Mouse (Mus musculus) 3134 (cell line): ENCODE measurements around the gene Hoxc4.

ENCODE experiments used
- DNase-seq: peaks from one replicate; pipeline ENCODE4 v3.0.0-alpha.2; 2011; ENCODE audit warnings: low spot score; ENCODE audit not compliant: insufficient read length; ENCODE audit errors: extremely low read depth

The Hoxc4 gene

DNA sequence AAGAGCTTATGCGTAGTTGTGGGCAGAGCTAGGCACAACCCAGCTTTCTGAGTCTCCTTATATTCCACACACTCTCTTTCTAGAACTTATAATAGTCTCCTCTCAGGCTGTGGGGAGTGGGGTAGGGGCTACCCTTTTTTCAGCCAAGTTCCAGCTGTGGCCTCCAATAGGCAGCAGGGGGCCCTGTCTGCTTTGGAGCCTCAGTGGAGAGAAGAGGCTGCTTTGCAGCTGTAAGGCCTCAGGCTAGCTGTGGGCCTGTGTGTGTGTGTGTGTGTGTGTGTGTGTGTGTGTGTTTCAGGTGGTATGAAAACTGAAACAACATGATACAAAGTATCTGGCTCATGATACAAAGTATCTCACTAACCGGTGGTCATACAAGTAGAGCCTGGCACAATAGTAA is 58.9 kb downstream of the Hoxc4 start:
- no peak for DNase-seq

DNA sequence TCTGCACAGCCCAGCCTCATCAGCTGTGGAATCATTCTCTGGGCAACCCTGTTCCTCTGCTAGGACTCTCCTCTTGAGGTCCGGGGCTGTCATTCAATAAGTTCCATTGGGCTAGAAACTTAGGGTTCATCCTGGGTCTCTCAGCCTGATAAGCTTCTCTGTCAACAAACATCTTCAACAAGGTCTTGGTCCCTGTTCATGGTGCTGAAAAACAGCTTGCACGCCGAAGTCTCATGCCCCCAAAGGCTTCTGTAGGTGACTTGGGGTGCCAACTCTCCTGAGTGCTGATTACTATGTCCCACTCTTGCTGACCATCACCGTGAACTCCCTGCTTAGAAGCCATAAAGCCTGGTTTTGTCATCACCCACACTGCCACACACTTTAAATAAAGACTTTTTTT is 63.9 kb downstream of the Hoxc4 start:
- DNase-seq = no peak

DNA sequence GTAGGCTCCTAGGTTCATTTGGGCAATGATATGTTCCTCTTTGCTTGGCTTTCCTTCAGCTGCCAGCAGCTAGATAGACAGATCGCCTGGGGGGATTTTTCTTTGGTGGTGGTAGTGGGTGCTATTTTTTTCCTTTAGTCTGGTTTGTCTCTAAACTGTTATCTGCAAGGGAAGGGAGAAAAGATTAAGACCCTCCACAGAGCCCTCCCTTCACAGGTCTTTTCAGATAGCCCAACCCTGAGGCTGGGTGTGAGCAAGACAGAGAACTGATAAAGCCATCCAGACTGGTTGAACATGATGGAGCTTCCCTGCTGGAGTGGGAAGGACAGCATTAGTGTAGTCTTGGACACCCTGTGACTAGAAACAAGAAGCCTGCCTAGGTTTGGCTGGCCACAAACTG is 64.9 kb downstream of the Hoxc4 start:
- DNase-seq = no peak

DNA sequence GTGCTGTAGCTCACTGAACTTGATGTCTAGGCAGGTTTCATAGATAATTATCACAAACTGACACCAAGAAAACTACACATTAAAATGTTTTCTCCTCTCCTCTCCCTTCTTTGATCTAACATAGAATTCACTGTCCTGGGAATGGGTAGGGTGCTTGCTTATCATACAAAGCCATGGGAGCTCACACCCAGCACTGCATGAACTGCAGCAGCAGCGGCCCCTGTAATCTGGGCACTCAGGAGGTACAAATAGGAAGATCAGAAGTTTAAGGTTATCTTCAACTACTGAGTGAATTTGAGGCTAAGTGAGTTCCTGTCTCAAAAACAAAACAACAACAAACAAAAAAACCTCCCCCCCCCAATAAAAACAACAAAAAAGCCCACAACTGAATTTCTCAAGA is 66.2 kb downstream of the Hoxc4 start:
- no peak for DNase-seq

DNA sequence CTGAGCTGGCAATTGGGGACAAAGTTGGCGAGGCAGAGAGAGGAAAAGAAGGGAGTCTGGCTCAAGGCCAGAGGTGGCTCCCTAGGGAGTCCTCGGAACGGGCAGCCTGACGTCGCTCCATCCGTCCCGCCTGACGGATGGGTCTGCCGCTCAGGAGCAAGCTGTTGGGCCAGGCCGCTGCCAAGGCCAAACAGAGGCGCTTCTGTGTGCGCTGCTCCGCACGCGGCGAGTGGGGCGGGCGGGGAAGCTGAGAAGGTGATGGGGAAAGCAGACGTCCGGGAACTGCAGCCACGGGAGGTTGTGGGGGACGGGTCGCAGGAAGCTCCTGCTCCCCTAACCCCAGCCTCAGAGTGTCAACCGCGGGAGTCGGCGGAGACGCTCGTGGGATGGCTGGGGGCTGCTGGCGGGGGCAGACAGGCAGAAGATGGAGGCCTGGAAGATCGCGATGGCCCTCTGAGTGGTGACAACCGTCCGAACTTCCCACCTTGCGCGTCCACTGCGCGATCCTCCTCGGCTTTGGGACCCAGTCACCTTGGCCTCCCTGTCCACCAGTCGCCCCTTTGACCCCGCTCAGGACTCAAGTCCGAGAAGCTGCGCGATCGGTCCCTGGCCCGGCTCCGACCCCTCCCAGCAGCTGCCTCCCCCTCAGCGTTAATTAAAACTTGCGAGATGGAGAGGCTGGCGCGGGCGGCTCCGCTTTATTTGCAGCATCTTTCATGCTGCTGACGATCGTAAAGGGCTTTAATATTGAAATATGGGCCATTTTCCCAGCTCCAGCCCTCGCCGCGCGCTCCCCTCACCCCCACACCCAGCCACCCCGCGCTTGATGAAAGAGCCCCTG is 67.3 kb downstream of the Hoxc4 start:
- DNase-seq = no peak
